Mouse (Mus musculus): ENCODE measurements around the gene Tor1a. TPM values are rescaled to one million over a fixed set of nuclear protein-coding genes. Genes with fewer than 3 reads are reported as not detected.
A peak's percentile ranks its signal among the peaks of the same experiment; 100 is the strongest.

Gene Tor1a
- total RNA-seq (2021) = 10 to 100 TPM; 48.2 to 52.6 TPM

- DNase-seq = peak; percentile 89 to 91
Measured at GRCm38 (mm10) chr2:30967352-30968327, at the start of gene Tor1a. Tor1a (minus strand) TSS chr2:30967933.

- no peak for DNase-seq
Measured at GRCm38 (mm10) chr2:31013371-31014120, 45.8 kb upstream of the Tor1a start.

GRCm38 (mm10) chr2:31007208-31007607 lies 39.5 kb upstream of the Tor1a start:
- no peak for DNase-seq

GRCm38 (mm10) chr2:31006434-31006833 lies 38.7 kb upstream of the Tor1a start:
- no peak for DNase-seq

- no peak for DNase-seq
Measured at GRCm38 (mm10) chr2:31005453-31005852, 37.7 kb upstream of the Tor1a start.

- DNase-seq = no peak
Measured at GRCm38 (mm10) chr2:31002857-31003256, 35.1 kb upstream of the Tor1a start.

GRCm38 (mm10) chr2:30998443-30999260 lies 30.9 kb upstream of the Tor1a start:
- DNase-seq = no peak

- no peak for DNase-seq
Measured at GRCm38 (mm10) chr2:30995432-30995996, 27.8 kb upstream of the Tor1a start.

- DNase-seq = no peak
Measured at GRCm38 (mm10) chr2:30994853-30995252, 27.1 kb upstream of the Tor1a start.

GRCm38 (mm10) chr2:30990221-30990620 lies 22.5 kb upstream of the Tor1a start:
- DNase-seq = no peak

- no peak for DNase-seq
Measured at GRCm38 (mm10) chr2:30985111-30986020, 17.6 kb upstream of the Tor1a start.

- no peak for DNase-seq
Measured at GRCm38 (mm10) chr2:30983024-30983423, 15.3 kb upstream of the Tor1a start.

GRCm38 (mm10) chr2:30981790-30982513 lies 14.2 kb upstream of the Tor1a start, which contains the start of the genes BC005624 and Usp20:
BC005624 (minus strand) TSS chr2:30982201.
Usp20 (plus strand) TSS chr2:30982279.
- peak; percentile 100 for DNase-seq

- no peak for DNase-seq
Measured at GRCm38 (mm10) chr2:30966826-30967225, 907 bp downstream of the Tor1a start.

GRCm38 (mm10) chr2:30965627-30966026 lies 2.1 kb downstream of the Tor1a start:
- DNase-seq = no peak

GRCm38 (mm10) chr2:30962570-30963254 lies 5.0 kb downstream of the Tor1a start:
- no peak for DNase-seq

GRCm38 (mm10) chr2:30959856-30960255 lies 7.9 kb downstream of the Tor1a start:
- no peak for DNase-seq

- DNase-seq = no peak
Measured at GRCm38 (mm10) chr2:30958726-30959125, 9.0 kb downstream of the Tor1a start.

GRCm38 (mm10) chr2:30957511-30957910 lies 10.2 kb downstream of the Tor1a start:
- DNase-seq = no peak
